Mouse (Mus musculus) kidney, postnatal 0 days (tissue): ENCODE results near the gene 6030468B19Rik. TPM values are rescaled to one million over a fixed set of nuclear protein-coding genes. Genes with fewer than 3 reads are reported as not detected.

Source experiments
- ATAC-seq: fragments of 200-750 bp; cut with Nextera tagmentation; replicated peaks from 2 replicates; pipeline ENCODE4 v1.8.0; 2017; ENCODE audit warnings: low read depth, moderate number of reproducible peaks, moderate TSS enrichment, moderate library complexity; ENCODE audit not compliant: low FRiP score
- DNase-seq: peaks from one replicate; pipeline ENCODE4 v3.0.0-alpha.2; 2016; ENCODE audit warnings: low spot score
- H3K27ac ChIP-seq: fragments of 300-500 bp; sonication (generic); 2 replicates; pipeline ENCODE4 v1.5.1; 2014; ENCODE audit warnings: mild to moderate bottlenecking
- H3K27me3 ChIP-seq: fragments of 300-500 bp; sonication (generic); 2 replicates; pipeline ENCODE4 v1.6.1; 2014; ENCODE audit warnings: low read length, mixed read lengths; ENCODE audit not compliant: insufficient read depth
- H3K36me3 ChIP-seq: fragments of 300-500 bp; sonication (generic); 2 replicates; pipeline ENCODE4 v1.6.1; 2014; ENCODE audit warnings: low read length, mixed read lengths; ENCODE audit not compliant: insufficient read depth
- H3K4me1 ChIP-seq: fragments of 300-500 bp; sonication (generic); replicated peaks from 2 replicates; pipeline ENCODE4 v1.6.1; 2014; ENCODE audit warnings: antibody characterized with exemption, low read length, mixed read lengths; ENCODE audit not compliant: insufficient read depth
- H3K4me2 ChIP-seq: fragments of 300-500 bp; sonication (generic); 2 replicates; pipeline ENCODE4 v1.6.1; 2014; ENCODE audit warnings: mild to moderate bottlenecking, low read length, moderate library complexity, mixed read lengths
- H3K4me3 ChIP-seq: fragments of 300-500 bp; sonication (generic); replicated peaks from 2 replicates; pipeline ENCODE4 v1.5.1; 2014; ENCODE audit warnings: low read depth, low read length
- H3K9ac ChIP-seq: fragments of 300-500 bp; sonication (generic); 2 replicates; pipeline ENCODE4 v1.6.1; 2014; ENCODE audit warnings: low read depth, low read length
- H3K9me3 ChIP-seq: fragments of 300-500 bp; sonication (generic); replicated peaks from 2 replicates; pipeline ENCODE4 v1.6.1; 2016; ENCODE audit warnings: low read length, inconsistent platforms, mixed read lengths
- CTCF ChIP-seq: IDR thresholded peaks from 2 replicates; pipeline ENCODE4 v1.5.1; 2016; ENCODE audit warnings: antibody characterized with exemption, low read depth, mild to moderate bottlenecking, moderate library complexity
- WGBS: fragments of 180-500 bp; shearing (Covaris S2); extraction: QIAGEN DNeasy Blood & Tissue Kit; methylation state at CpG from one replicate; pipeline ENCODE4 v1.1.7; 2014; 5-methylcytosine and 5-hydroxymethylcytosine counted together
- polyA plus RNA-seq: library from polyadenylated mRNA; unstranded; fragments of >200 nt; fragmentation: Nextera tagmentation; extraction: Ambion mirVana; gene quantifications from 2 replicates; pipeline ENCODE4 v1.2.1, GENCODE M21; 2015

6030468B19Rik gene
- polyA plus RNA-seq, 1 experiment from 2014 or later: not detected

DNA sequence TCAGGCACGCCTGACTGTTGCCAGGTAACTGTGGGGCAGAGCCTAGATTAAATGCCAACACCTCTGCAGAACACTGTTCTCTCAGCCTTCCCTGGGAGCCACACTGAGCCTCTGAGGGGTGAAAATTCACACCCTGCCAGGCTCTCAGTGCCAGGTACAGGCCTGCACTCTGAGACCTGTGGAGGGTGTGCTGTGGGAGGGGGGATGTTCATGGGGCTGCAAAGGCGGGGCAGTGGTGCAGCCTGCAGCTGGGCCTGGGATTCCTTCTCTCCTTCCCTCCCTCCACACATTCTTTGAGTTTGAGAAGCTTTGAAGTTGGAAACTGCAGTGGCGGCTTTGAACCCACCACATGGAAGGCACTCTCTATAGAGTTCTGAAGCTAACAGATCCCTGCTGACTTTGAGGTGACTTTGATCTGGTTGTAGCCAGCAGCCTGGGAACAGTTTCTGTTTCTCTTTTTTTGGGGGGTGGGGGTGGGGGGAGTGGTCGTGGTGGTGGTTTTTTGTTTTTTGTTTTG lies 3.4 kb upstream of the 6030468B19Rik start:
- 64% methylated on average over 4 of the region's 4 CpGs for WGBS

GRCm38 (mm10) chr11:117796954-117797353 lies 506 bp upstream of the 6030468B19Rik start:
- DNase-seq: no peak
- no peaks in the 10 kb centered on the region for H3K27me3 ChIP-seq
- H3K36me3 ChIP-seq: no peaks in the 10 kb centered on the region
- no peak for TF ChIP-seq CTCF
- H3K4me3 ChIP-seq: no peak overlapping the region
- 0 out of 2 replicates have a peak, but pooled peaks cover 5% of the 10 kb centered on the region for H3K4me1 ChIP-seq
- 34% methylated on average over 5 of the region's 5 CpGs for WGBS
- H3K27ac ChIP-seq: no peak overlapping the region
- H3K9ac ChIP-seq: no peak overlapping the region
- no peaks in the 10 kb centered on the region for H3K9me3 ChIP-seq
- H3K4me2 ChIP-seq: no peak overlapping the region
- ATAC-seq: no peak

More for the DNA sequence above, 3.4 kb upstream of the 6030468B19Rik start:
- no peak for DNase-seq
- ATAC-seq: no peak
- H3K9ac ChIP-seq: no peak overlapping the region
- no peak overlapping the region for H3K27ac ChIP-seq
- no peak for TF ChIP-seq CTCF
- 0 out of 2 replicates have a peak, but pooled peaks cover 5% of the 10 kb centered on the region for H3K4me1 ChIP-seq
- H3K27me3 ChIP-seq: no peaks in the 10 kb centered on the region
- H3K4me3 ChIP-seq: no peak overlapping the region
- H3K9me3 ChIP-seq: no peaks in the 10 kb centered on the region
- H3K36me3 ChIP-seq: no peaks in the 10 kb centered on the region
- no peak overlapping the region for H3K4me2 ChIP-seq

GRCm38 (mm10) chr11:117798160-117798541 lies 691 bp downstream of the 6030468B19Rik start:
- ATAC-seq: no peak
- WGBS: 18% methylated on average over 2 of the region's 2 CpGs

GRCm38 (mm10) chr11:117799174-117799573 lies 1.7 kb downstream of the 6030468B19Rik start:
- Histone ChIP-seq H3K9me3 (no peaks in the 10 kb centered on the region), H3K4me2 (no peak overlapping the region), H3K4me3 (no peak overlapping the region), H3K27me3 (no peaks in the 10 kb centered on the region), H3K27ac (no peak overlapping the region), H3K36me3 (no peaks in the 10 kb centered on the region), H3K9ac (no peak overlapping the region), H3K4me1 (no peaks in the 10 kb centered on the region)
- ATAC-seq (no peak), DNase-seq (no peak)
- WGBS: 72% methylated on average over 5 of the region's 5 CpGs
- TF ChIP-seq CTCF: no peak

More at GRCm38 (mm10) chr11:117798160-117798541, 691 bp downstream of the 6030468B19Rik start:
- DNase-seq: no peak
- Histone ChIP-seq H3K4me2 (no peak overlapping the region), H3K27me3 (no peaks in the 10 kb centered on the region), H3K9me3 (no peaks in the 10 kb centered on the region), H3K27ac (no peak overlapping the region), H3K9ac (no peak overlapping the region), H3K4me3 (no peak overlapping the region), H3K36me3 (no peaks in the 10 kb centered on the region), H3K4me1 (no peaks in the 10 kb centered on the region)
- TF ChIP-seq CTCF: no peak

GRCm38 (mm10) chr11:117800038-117800437 lies 2.6 kb downstream of the 6030468B19Rik start:
- Histone ChIP-seq H3K4me1 (no peaks in the 10 kb centered on the region), H3K4me3 (no peak overlapping the region), H3K27me3 (no peaks in the 10 kb centered on the region), H3K9ac (no peak overlapping the region), H3K4me2 (no peak overlapping the region), H3K36me3 (no peaks in the 10 kb centered on the region), H3K27ac (no peak overlapping the region), H3K9me3 (no peaks in the 10 kb centered on the region)
- no peak for ATAC-seq
- WGBS: 83% methylated on average over 7 of the region's 7 CpGs
- no peak for DNase-seq
- no peak for TF ChIP-seq CTCF

DNA sequence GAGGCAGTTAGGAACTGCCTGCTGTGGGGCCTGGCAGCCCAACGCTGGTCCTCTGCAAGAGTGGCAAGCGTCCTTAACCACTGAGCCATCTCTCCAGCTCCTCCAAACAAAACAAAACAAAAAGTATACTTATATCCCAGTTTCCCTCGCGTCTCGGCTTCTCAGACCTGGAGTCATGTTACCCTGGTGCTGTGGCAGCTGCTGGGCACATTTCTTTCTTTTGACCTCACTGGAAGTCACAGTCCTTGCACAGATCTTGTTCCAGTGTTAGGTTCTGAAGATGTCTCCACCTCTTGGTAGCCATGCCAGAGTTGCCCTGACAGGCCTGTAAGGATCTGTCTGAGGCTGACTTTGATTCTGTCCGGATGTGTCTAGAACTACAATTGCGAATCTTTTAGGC lies 4.2 kb downstream of the 6030468B19Rik start:
- Histone ChIP-seq H3K4me1 (no peaks in the 10 kb centered on the region), H3K27me3 (no peaks in the 10 kb centered on the region), H3K9ac (no peak overlapping the region), H3K36me3 (no peaks in the 10 kb centered on the region), H3K4me3 (no peak overlapping the region), H3K27ac (no peak overlapping the region), H3K4me2 (no peak overlapping the region), H3K9me3 (no peaks in the 10 kb centered on the region)
- DNase-seq (peak; percentile 44), ATAC-seq (no peak)
- 48% methylated on average over 7 of the region's 7 CpGs for WGBS
- TF ChIP-seq CTCF: no peak

- no peak for DNase-seq
These were observed 5.8 kb downstream of the 6030468B19Rik start for GRCm38 (mm10) chr11:117803166-117803688.

More at GRCm38 (mm10) chr11:117803166-117803688, 5.8 kb downstream of the 6030468B19Rik start:
- Histone ChIP-seq H3K36me3 (no peaks in the 10 kb centered on the region), H3K9me3 (no peaks in the 10 kb centered on the region), H3K4me3 (no peak overlapping the region), H3K27me3 (no peaks in the 10 kb centered on the region), H3K9ac (no peak overlapping the region), H3K27ac (no peak overlapping the region), H3K4me1 (no peaks in the 10 kb centered on the region), H3K4me2 (no peak overlapping the region)
- 76% methylated on average over 3 of the region's 3 CpGs for WGBS
- no peak for TF ChIP-seq CTCF
- no peak for ATAC-seq
